8 mouse cellular contexts compared by ENCODE assay signal in the genomic region with DNA sequence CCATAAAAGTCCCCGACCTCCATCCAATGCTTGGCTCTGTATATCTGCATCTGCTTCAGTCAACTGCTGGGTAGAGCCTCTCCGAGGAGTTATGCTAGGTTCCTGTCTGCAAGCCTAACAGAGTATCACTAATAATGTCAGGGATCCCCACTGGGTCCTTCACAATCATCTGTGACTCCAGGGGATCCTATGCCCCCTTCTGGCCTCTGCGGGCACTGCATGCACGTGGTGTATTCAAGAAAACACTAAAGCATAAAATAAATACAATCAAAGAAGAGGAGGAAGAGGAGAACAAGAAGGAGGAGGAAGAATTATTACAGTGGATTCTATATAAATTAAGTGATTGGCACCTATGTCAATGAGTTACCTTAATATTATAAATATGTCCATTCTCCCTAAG. TPM values are rescaled to one million over a fixed set of nuclear protein-coding genes. Genes with fewer than 3 reads are reported as not detected.
DNase-seq lines count a peak whose midpoint lies in the region; ATAC-seq and TF ChIP-seq lines count a peak whose summit lies in the region.
"Had no signal": no experiment of that assay in that cellular context is flagged by ENCODE, and none has a peak within 500 bp of the region (broad histone marks: within the 10 kb centered on the region; RNA-seq: fewer than 3 reads in every experiment).

No protein-coding gene starts in this region.

- DNase-seq in kidney, adult 9 months: peak; percentile 64
- DNase-seq in kidney, adult 11 months: no peak
- DNase-seq in kidney, postnatal 14 days: peak; percentile 53
- DNase-seq in retina, postnatal 7 days (ENCODE audit: low read depth, low spot score): peak; percentile 37
- DNase-seq in left cerebral cortex, postnatal 10 days (ENCODE audit: extremely low spot score in 1 of 2, low spot score in 2 of 2): no peak

- no peak overlapping the region for H3K9ac ChIP-seq in ES-Bruce4 (ENCODE audit: low read depth, poor library complexity, severe bottlenecking)
- H3K9ac ChIP-seq: midbrain, embryonic 12.5 days had no signal

- intact Hi-C loops in left cerebral cortex, postnatal 10 days (cut with DNase I): no loop called here

- no peak for TF ChIP-seq EP300 in ES-Bruce4 (IDR thresholded peaks at IDR 0.05; ENCODE audit: insufficient read depth, low read depth, low read length)

- peaks cover 3% of the 10 kb centered on the region for H3K4me1 ChIP-seq in ES-Bruce4 (ENCODE audit: control insufficient read depth, insufficient read depth, low read length)
- H3K4me1 ChIP-seq: midbrain, embryonic 12.5 days had no signal

- peak; percentile 67 for TF ChIP-seq CTCF in ES-Bruce4 (IDR thresholded peaks at IDR 0.05; ENCODE audit: low read depth, low read length)

- H3K27me3 ChIP-seq in ES-Bruce4 (ENCODE audit: control insufficient read depth, insufficient read depth, low read length, poor library complexity, severe bottlenecking): no peaks in the 10 kb centered on the region

- no peak overlapping the region for H3K4me3 ChIP-seq in ES-Bruce4 (ENCODE audit: low read depth, low read length)
- H3K4me3 ChIP-seq: midbrain, embryonic 12.5 days had no signal

- ATAC-seq in activated CD4-positive, CD25-positive, alpha-beta regulatory T cell, adult 4 months: peak; percentile 28

- H3K27ac ChIP-seq in ES-Bruce4 (ENCODE audit: insufficient read depth, low read length): no peak overlapping the region
- H3K27ac ChIP-seq: midbrain, embryonic 12.5 days had no signal

- TF ChIP-seq POLR2A in ES-Bruce4 (IDR thresholded peaks at IDR 0.05; ENCODE audit: insufficient read depth, low read length): no peak

- no peaks in the 10 kb centered on the region for H3K36me3 ChIP-seq in ES-Bruce4 (ENCODE audit: control insufficient read depth, insufficient read depth, low read length, poor library complexity, severe bottlenecking)
- H3K36me3 ChIP-seq: midbrain, embryonic 12.5 days had no signal

- no peaks in the 10 kb centered on the region for H3K9me3 ChIP-seq in ES-Bruce4 (replicated peaks; ENCODE audit: control insufficient read depth, insufficient read depth, low read length, poor library complexity, severe bottlenecking)
- H3K9me3 ChIP-seq: midbrain, embryonic 12.5 days had no signal

RNA-seq across cellular contexts. Expression of gene Chrne, which starts 6.5 kb away (rescaled TPM):
- polyA plus RNA-seq in ES-Bruce4 (2011; ENCODE audit: insufficient read depth, insufficient read length, low read depth, missing spikeins): 0.56 TPM in 1 of 2 replicates, not detected in the other
- 1 to 10 TPM; 1.3 to 1.4 TPM for polyA plus RNA-seq in activated CD4-positive, CD25-positive, alpha-beta regulatory T cell, adult 4 months (2017; shearing (Covaris generic))
- total RNA-seq in left cerebral cortex, postnatal 10 days (2021): under 1 TPM in 1 of 2 experiments, not detected in 1; 0.75 TPM

RNA-seq across cellular contexts. Expression of gene 4930544D05Rik, which starts 9.8 kb away (rescaled TPM):
- polyA plus RNA-seq in ES-Bruce4 (2011; ENCODE audit: insufficient read depth, insufficient read length, low read depth, missing spikeins): not detected in 2 replicates
- not detected for polyA plus RNA-seq in activated CD4-positive, CD25-positive, alpha-beta regulatory T cell, adult 4 months (2017; shearing (Covaris generic))
- 1 to 10 TPM in 1 of 2 experiments, under 1 TPM in 1; 0.45 to 1.1 TPM for total RNA-seq in left cerebral cortex, postnatal 10 days (2021)
- polyA plus RNA-seq: midbrain, embryonic 12.5 days had no signal

RNA-seq across cellular contexts. Expression of gene Gp1ba, which starts 13.4 kb away (rescaled TPM):
- not detected in 2 replicates for polyA plus RNA-seq in ES-Bruce4 (2011; ENCODE audit: insufficient read depth, insufficient read length, low read depth, missing spikeins)
- polyA plus RNA-seq in activated CD4-positive, CD25-positive, alpha-beta regulatory T cell, adult 4 months (2017; shearing (Covaris generic)): under 1 TPM; 0.17 to 0.52 TPM
- not detected for total RNA-seq in left cerebral cortex, postnatal 10 days (2021)

RNA-seq across cellular contexts. Expression of gene Rnf167, which starts 21.6 kb away (rescaled TPM):
- 55.2 and 61.8 TPM in 2 replicates for polyA plus RNA-seq in ES-Bruce4 (2011; ENCODE audit: insufficient read depth, insufficient read length, low read depth, missing spikeins)
- 100 to 1,000 TPM; 281 to 288 TPM for polyA plus RNA-seq in activated CD4-positive, CD25-positive, alpha-beta regulatory T cell, adult 4 months (2017; shearing (Covaris generic))
- 10 to 100 TPM; 62.2 to 62.7 TPM for total RNA-seq in left cerebral cortex, postnatal 10 days (2021)

RNA-seq across cellular contexts. Expression of gene Slc25a11, which starts 21.8 kb away (rescaled TPM):
- polyA plus RNA-seq in ES-Bruce4 (2011; ENCODE audit: insufficient read depth, insufficient read length, low read depth, missing spikeins): 45.0 and 48.0 TPM in 2 replicates
- polyA plus RNA-seq in activated CD4-positive, CD25-positive, alpha-beta regulatory T cell, adult 4 months (2017; shearing (Covaris generic)): 100 to 1,000 TPM in 1 of 2 experiments, 10 to 100 TPM in 1; 80.4 to 124 TPM
- 100 to 1,000 TPM; 112 to 121 TPM for total RNA-seq in left cerebral cortex, postnatal 10 days (2021)

Comparison
In these comparisons a context has a peak if more than half of its experiments do, and no peak if none do; other contexts are left out.
1. DNase-seq: peak in kidney, adult 9 months (single experiment), kidney, postnatal 14 days (single experiment) and retina, postnatal 7 days (single experiment); none in kidney, adult 11 months (single experiment) and left cerebral cortex, postnatal 10 days (0 of 2).